Mouse (Mus musculus) adrenal gland, postnatal 36 days (tissue): ENCODE data around the gene Gstm7. TPM values are rescaled to one million over a fixed set of nuclear protein-coding genes. Genes with fewer than 3 reads are reported as not detected.
"Not testable (repeated sequence)": the region's sequence is repeated elsewhere in the genome, so short reads cannot be mapped to it uniquely, and the experiment has no call there.

Experiments used
- DNase-seq, 2 experiments: peaks; one replicate each; pipeline ENCODE4 v3.0.0; 2021; ENCODE audit warnings: mixed read lengths in 1 of 2
- long read RNA-seq, 2 experiments: library from polyadenylated mRNA; stranded (forward); transcript quantifications; one replicate each; pipeline ENCODE4 v2.0.0; 2021; ENCODE audit warnings: borderline sequencing depth in 2 of 2
- total RNA-seq, 2 experiments: library from RNA; stranded (reverse); gene quantifications; 2 replicates each; pipeline ENCODE4 v1.2.3; 2021

Gene Gstm7
- 100 to 1,000 TPM; 143 to 157 TPM for total RNA-seq
- long read RNA-seq, experiment 1, transcript Gstm7-201 (8 exons, 1,377 nt) = major isoform, 147 of 172 reads
- long read RNA-seq, experiment 1, partial matches to known transcripts = 12 of 172 reads
- long read RNA-seq, experiment 1, other reads (novel, unspliced or antisense) = 11 of 172 reads
- long read RNA-seq, experiment 2, transcript Gstm7-201 (8 exons, 1,377 nt) = major isoform, 49 of 56 reads
- long read RNA-seq, experiment 2, partial matches to known transcripts = 0 of 56 reads
- long read RNA-seq, experiment 2, other reads (novel, unspliced or antisense) = 6 of 56 reads

DNA sequence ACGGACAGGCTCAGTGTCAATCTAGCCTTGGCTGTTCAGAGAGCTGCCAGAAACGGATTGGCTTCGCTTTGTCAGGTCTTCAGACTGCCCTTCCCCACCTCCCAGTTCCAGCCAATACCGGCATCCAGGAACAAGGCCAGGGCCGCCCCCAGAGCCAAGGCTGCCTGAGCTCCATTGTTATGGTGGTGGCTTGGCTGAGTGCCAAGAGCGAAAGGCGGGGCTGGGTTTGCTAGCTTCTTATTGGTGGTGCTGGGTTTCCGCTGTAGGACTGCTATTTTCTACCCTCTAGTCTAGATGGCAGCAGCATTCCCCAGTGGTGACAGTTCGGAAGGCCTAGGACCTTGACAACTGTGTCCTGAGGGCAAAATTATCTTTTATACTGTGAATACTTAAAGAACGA, at the start of gene Gstm7:
TSS of gene Gstm7 (minus strand) at position 148 of the 400 bp plus-strand sequence.
- DNase-seq = peak; percentile 99 to 100

DNA sequence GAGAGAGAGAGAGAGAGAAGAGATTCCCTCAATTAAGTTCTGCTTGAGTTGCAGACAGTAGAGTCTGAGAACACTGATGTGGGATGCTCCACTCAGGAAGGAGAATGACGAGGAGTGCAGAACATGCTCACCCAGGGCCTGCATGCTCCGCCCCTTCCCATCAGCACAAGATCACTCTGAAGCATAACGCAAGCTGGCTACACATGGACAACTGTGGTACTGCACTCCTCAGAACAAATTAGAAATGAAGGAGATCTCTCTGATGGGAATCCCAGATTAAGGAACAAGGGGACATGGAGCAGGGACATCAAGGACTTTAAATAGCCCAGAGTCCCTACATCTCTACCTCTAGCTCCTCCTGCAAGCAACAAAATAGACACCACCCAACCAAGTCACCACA, 49.6 kb upstream of the Gstm7 start:
- no peak for DNase-seq

DNA sequence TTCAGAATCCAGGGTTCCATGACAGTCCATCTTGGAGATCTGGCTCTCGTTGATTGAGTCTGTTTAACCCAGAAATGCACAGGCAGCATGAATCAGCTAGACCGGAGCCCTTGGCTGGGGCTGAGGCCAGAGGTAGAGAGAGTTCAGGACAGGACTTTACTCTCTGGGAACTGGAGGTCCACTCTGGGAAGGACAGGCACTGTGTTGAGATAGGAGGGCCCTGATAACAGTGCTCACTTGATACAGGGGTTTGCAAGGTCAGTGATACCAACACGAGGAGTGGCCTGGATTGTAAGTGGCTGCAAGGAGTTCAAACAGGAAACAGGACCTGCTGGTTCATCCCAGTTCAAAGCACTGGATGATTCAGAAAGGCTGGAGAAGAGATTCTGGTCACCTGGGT, 46.1 kb upstream of the Gstm7 start:
- no peak for DNase-seq

DNA sequence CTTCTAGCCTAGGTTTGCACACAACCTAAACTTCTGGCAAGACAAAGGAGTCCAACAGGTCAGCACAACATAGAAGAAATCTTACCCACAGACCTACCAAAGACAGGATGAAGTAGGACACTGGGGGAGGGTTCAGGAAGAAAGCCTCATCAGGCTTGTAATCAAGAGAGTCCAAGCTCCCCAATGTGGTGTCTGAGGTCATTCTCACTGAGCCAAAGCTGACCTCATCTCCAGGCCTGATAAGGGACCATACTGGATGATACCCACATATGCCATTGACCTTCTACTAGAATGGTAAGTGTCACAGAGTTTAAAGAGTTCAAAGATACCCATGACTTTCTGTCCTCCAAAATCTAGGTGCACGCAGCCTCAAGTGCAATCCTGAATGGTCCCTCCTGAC, 42.6 kb upstream of the Gstm7 start:
- DNase-seq = no peak

DNA sequence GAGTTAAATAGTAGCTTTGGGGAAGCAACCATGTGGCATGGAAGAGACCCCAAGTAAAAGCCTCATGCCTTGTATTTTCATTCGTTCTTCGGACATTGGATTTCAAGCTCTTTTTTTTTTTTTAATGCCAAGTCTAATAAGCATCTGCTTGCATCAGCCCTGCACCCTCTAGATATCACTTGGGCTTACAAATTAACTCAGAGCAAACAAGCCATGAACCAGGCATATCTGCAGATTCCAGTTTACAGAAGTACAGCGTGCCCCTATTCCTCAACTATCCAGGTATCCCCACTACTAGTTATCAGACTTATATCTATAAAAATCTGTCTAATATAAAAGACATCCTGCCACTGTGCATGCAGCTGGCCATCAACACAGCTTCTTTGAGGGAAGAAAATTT, 40.5 kb upstream of the Gstm7 start:
- no peak for DNase-seq

DNA sequence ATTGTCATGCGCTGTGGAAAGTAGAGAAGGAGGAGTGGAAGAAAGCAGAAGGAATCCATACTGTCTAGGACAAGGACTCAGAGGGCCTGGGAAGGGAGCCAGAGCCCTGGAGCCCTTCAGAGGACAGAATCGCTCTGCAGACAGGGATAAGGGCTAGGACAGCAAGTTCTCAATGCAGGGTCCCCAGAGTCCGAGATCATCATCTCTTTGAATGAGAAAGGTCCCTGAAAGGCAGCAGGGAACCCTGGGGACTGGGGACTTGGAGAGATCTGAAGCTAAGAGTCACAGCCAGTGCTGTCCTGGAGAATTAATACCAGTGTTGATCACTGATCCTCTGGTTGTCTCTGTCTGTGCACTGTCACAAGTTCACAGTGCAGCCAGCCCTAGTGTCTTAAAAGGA, 39.5 kb upstream of the Gstm7 start:
- not testable (repeated sequence) for DNase-seq

DNA sequence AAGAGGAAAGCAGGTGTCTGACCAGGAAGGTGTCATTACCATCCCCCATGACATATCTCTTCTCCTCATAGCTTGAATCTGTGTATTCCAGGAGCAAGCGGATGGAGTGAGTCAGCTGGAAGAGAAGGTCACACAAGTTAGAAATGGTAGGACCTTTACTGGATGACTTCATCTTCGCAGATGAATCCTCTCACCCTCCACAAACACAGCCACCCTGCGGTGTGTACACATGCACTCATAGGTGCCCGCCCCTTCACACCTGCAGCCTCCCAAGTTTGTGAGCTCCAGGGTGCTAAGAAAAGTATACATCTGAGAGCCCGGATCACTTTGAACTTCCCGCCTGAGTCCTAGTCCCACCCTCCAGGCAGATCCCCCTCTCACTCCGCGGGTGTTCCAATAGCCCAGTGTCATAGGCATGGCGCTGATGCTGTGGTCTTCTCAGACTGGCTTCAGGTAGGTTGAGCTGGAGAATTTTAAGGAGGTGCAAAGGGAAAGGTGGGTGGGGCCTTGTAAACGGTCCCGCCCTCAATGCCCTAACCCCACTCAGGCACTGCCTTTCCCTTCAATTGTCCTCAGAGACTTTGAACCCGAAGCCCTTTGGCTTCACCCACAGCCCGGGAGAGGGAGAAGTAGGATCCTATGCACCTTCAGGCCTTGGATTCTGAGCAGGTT, 37.2 kb upstream of the Gstm7 start, which contains the start of gene Gstm3:
TSS of gene Gstm3 (minus strand) at position 560 of the 672 bp plus-strand sequence.
- peak in 1 of 2 experiments; percentile 39 for DNase-seq

DNA sequence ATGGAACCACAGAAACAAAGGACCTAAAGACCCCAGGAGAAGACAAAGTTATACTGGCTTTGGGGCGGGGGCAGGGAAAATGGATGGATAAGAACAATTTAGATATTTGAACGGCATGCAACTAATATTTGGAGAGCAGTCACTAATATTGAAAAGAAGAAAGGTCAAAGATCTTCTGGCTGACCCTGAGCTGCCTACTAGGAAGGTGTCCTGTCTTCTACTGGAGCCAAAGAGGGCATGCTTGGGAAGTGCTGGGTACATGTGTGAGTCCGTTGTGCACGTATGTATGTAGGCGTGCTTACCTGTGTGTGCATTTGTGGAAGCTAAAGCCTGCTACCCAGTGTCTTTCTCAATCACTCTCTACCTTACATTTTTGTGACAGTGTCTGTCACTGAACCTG, 35.0 kb upstream of the Gstm7 start:
- DNase-seq = no peak

DNA sequence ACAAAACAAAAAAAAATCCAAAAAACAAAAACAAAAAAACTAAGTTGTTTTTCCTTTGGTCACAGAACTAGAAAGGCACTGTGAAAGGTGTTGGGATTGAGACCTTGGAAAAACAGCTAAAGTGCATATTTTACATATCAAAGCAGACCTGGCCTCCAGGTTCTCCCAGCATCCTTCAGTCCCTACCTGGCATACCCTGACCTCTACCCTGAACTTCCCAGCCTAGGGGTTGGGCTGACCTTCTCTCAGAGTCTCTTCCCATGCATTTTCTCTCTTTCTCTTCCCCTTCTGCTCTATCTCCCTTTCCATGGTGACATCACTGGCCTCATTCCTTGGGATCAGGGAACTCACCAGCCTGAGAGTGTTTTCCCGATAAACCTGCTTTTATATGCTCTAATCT, 34.0 kb upstream of the Gstm7 start:
- DNase-seq = no peak

DNA sequence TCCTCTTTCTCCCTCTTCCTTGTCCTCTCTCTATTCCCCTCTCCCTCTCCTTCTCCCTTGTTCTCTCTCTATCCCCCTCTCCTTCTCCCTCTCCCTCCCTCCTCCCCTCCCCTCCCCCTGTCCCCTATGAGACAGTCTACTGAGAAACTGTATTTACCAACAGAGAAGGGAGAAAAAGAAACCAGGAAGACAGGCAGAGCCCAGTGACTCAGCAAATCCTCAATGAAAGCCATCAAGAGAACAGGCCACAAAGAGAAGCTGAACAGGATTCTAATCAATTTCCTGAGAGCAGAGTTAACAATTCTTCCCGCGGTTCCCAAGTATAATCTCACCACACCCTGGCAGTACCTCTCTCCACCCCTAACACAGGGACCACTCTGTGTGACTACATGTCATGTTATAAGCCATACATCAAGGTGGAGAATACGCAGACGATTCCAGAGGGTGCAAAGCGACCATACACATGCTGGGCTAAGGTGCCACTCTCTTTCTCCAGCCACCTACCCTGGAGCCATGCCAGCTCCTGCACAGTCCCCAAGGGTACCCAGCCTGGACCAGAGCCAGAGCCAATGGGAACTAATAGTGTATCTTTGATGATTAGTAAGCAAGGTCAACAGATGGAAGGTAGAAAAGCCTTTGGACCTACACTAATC, 33.2 kb upstream of the Gstm7 start:
- peak; percentile 44 to 48 for DNase-seq

DNA sequence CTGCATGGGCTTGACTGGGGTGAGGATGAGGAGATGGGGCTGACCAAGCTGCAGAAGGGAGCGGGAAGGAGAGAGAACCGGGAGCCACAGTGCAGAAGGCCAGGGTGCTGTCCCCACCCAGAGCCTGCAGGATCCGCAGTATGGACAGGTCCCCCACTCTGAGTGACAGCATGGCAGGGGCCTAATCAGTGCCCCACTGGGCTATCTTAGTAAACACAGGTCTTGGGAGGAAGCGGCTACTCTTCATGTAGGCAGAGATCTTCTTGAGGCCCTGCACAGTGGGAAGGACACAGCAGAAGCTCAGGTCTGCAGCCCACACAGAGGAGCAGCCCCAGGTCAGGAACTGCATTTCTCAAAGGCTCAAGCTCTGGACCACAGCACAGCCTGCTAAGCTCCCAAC, 32.4 kb upstream of the Gstm7 start:
- DNase-seq = no peak

DNA sequence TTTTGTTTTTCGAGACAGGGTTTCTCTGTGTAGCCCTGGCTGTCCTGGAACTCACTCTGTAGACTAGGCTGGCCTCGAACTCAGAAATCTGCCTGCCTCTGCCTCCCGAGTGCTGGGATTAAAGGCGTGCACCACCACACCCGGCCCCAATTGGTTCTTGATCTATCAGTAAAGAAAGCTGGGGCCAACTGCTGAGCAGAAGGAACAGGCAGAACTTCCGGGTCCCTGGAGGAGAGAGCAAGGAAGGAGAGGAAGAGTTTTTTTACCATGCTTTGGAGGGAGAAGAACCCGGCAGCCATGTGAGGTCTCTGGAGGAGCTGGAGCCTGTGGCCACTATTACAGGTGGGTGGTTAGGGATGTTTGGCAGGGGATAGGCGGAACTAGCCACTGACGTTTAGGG, 23.6 kb upstream of the Gstm7 start:
- DNase-seq = not testable (repeated sequence)

DNA sequence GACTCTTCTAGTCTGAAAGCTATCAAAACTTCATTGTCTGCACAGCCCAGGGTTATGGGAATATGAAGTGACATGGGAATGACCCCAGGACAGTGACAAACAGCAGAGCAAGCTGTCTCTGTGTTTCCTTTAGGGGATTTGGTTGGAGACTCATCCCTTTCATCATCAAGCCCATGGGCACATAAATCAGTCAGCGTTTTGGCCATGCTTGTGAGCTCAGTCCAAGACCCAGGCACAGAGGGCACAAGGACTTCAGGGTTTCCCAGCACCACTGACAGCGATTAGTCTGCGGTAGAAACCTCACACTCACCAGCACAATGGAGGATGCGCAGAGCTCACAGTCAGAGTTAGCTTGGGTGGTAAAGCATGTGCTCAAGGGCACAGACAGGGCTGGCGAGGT, 22.3 kb upstream of the Gstm7 start:
- peak; percentile 66 to 73 for DNase-seq

DNA sequence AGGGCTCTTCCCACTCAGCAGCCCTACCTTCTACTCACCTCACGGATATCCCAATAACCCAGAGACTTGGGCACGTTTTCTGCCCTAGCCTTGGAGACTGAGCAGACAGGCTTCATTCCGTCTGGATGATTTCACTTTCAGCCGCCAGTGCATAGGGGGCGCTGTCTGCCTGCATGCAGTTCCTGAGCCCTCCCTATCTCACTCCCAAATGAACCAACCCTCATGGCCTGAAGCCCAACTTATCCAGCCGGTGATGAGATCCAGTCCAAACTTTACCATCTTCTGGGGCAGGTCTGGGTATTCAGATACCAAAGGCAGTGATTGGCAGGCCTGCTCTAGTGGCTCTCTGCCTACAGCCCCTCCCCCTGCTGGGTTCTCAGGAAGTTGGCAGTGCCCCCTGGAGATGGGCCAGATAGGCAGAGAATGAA, 21.7 kb upstream of the Gstm7 start:
- DNase-seq = peak; percentile 88 to 94

DNA sequence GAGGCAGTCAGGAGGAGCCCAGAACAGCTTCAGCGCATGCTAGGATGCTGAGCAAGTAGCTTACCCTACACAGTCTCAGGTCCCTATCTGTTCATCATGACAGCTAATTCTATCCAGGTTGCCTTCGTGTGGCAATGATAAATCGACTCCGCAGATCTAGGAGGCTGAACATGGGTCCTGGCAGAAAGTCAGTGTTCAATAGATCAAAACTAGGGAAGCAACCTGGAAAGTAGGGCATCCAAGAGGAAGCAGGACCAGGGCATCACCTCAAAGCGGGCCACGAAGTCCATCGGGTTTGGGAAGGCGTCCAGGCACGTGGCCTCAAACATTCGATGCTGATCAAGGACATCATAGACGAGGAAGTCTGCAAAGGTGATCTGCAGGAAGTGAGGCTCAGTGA, 18.9 kb upstream of the Gstm7 start:
- no peak for DNase-seq

DNA sequence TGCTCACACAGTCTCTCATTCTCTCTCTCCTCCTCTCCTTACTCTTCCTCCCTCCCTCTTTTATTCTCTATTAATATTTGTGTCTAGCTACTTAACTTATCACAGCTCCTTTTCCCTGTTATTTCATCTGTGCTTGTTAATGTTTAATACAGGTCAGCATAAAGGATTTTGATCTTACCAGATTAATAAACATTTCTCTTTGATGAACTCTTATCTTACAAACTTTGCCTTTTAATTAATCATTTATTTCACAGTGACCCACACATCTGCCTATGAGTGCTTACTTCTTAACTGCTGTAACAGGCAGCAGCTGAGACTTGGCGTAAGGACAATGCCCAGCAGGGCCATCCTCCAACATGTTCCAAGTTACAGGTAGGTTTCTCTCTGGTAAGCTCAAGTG, 17.8 kb upstream of the Gstm7 start:
- not testable (repeated sequence) for DNase-seq

DNA sequence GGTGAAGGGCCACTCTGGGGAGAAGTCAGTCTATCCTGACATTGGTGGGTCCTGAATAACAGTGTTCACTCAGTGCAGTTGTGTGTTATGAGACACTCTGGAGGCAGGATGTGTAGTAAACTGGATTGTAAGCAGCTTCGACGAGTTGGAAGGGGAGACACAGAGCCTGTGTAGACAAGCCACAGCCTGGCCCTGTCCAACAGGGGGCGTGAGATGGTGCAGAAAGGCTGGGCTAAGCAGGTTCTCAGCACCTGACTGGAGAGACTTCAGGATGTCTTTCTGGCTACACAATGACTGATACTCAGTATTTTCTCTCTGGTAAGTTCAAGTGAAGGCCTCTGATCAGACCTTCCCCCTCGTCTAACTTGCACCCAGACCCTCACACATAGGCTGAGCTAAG, 14.1 kb upstream of the Gstm7 start:
- DNase-seq = no peak

DNA sequence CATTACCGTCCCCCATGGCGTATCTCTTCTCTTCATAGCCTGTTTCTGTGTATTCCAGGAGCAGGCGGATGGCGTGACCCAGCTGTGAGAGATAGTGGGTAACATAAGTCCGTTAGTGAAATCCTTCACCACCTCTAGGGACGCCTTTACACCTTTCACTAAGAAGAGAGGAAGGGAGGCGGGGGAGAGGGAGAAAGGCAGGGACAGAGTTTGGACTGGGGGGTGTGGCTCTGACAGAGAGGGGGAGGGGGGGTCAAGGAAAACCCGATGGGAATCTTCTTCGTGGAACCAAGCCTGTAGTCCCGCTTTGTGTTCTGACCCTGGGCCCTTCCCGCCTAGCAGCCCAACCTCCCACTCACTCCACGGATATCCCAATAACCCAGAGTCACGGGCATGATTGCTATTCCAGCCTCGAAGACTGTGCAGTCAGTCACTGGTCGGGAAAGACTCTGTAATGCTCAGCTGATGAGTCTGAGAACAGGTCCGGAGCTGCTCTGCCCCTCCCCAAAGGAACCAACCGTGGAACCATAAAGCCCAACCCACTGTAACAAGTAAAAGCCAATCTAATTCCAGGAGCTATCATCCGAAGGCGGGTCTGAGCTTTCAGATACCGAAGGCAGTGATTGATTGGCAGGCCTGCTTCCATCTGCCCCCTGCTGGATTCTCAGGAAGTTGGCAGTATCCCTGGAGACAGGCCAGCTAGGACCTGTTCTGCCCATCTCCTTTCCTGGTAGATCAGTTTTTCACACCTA, 11.8 kb upstream of the Gstm7 start, which contains the start of gene Gstm6:
TSS of gene Gstm6 (minus strand) at position 511 of the 752 bp plus-strand sequence.
- DNase-seq = no peak

DNA sequence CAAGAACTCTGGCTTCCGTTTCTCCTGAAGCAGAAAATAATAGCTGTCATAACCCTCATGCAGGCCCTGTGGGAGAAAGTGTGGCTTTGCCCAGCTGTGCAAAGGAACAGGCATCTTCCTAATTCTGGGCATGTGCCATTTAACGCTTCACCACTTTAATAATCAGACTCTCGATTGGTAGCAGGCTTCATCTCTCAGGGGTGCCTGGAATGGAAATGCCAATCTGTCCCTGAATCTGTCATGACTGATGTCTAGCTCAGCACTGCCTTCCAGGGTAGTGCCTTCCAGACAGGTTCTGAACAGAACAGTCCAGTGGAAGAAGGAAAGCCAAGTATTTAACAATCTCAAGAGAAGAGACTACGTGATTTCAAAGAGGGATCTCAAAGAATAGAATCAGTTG, 9.6 kb upstream of the Gstm7 start:
- DNase-seq = no peak

DNA sequence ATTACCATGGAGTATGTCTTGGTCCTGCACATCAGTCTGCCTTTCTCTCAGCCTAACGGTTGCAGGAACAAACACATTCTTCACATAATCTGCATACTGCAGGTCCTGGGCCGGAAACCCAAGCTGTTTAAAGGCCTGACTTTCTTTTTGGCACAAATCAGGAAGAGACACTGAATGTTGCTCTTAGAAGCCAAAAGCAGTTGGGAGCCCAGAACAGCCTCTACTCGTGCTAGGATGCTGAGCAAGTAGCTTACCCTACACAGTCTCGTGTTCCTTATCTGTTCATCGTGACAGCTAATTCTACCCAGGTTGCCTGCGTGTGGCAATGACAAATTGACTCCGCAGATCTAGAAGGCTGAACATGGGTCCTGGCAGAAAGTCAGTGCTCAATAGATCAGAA, 8.9 kb upstream of the Gstm7 start:
- DNase-seq = no peak

DNA sequence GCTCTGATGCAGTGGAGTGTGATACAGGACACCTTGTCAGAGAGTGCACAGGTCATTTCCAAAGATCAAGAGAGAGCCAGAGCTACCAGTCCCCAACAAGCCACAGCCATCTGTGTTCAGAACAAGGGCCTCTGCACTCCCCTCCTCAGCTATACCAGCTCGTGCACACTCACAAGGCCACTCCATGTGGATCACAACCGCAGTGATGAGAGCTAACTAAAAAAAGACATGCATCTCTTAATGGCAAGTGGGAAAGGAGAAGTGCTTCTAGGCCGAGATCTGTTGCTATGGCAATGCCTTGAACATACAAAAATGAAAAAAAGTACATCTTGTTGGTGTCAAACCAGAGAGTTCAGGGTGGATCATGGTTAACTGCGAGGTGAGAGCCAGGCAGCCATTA, 8.2 kb upstream of the Gstm7 start:
- DNase-seq = no peak

DNA sequence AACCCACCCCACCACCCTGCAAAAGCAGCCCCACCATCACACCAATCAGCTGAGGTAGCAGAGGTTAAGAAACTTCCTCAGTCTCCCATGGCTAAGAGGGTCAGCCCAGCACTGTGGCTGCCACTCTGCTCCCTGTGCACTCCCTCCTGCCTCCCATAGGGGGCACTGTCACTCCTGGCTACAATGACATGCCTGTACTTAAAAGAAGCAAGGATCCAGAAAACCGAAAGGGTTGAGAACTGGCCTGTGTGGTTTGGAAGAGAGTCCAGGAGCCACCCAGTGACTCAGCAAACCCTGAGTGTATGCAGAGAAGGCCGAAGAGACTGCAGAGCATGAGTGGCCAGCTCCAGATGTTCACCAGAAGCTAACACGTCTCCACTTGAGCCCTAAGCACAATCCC, 7.8 kb upstream of the Gstm7 start:
- peak; percentile 81 to 85 for DNase-seq

DNA sequence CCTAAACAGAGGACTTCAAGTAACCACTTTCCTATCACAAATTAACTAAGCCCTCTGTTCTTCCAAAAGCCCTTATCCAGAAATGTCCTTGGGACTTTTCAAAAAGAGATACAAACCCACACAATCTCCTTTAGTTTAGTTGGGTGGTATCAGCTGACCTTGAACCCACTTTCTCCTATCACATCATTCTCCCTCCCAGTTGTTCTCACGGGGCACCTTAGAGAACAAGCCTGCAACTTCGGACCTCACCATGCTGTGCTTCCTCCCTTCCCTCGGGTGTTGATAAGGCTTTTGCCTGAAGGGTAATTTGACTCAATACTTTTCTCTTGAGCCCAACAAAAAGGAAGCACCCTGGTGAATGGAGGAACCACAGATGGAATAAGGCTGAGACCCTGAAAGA, 4.3 kb upstream of the Gstm7 start:
- DNase-seq = no peak
